Comparison of ENCODE assay signal across 11 mouse cellular contexts in genomic region chr19:58186558-58186957, GRCm38 (mm10).
DNase-seq lines count a peak whose midpoint lies in the region.
"Had no signal": no experiment of that assay in that cellular context is flagged by ENCODE, and none has a peak within 500 bp of the region (broad histone marks: within the 10 kb centered on the region; RNA-seq: fewer than 3 reads in every experiment).

No protein-coding gene starts in this region.

- no peaks in the 10 kb centered on the region for H3K27me3 ChIP-seq in limb, embryonic 10.5 days (ENCODE audit: low read depth, poor library complexity, severe bottlenecking)
- H3K27me3 ChIP-seq: liver, embryonic 13.5 days had no signal

- H3K9me3 ChIP-seq in limb, embryonic 10.5 days (replicated peaks), result no peaks in the 10 kb centered on the region
- H3K9me3 ChIP-seq: liver, embryonic 13.5 days had no signal

- DNase-seq in heart, adult 18-20 months, result peak; percentile 17 to 18
- DNase-seq in heart, postnatal 25 days (ENCODE audit: low spot score), result no peak
- peak; percentile 30 to 53 for DNase-seq in layer of hippocampus, postnatal 10 days (ENCODE audit: low spot score in 2 of 2)
- DNase-seq in layer of hippocampus, adult 18-20 months (ENCODE audit: low spot score in 2 of 2), result no peak
- peak; percentile 12 to 25 for DNase-seq in cerebellum, postnatal 36 days
- DNase-seq in limb, embryonic 10.5 days (ENCODE audit: low spot score), result no peak
- DNase-seq in ovary, postnatal 10 days (ENCODE audit: low spot score), result no peak
- no peak for DNase-seq in lung, postnatal 25 days (ENCODE audit: low spot score)
- DNase-seq: gastrocnemius, postnatal 36 days; liver, embryonic 13.5 days had no signal

- H3K4me1 ChIP-seq in limb, embryonic 10.5 days, result peaks cover 21% of the 10 kb centered on the region
- H3K4me1 ChIP-seq: liver, embryonic 13.5 days had no signal

- H3K36me3 ChIP-seq in limb, embryonic 10.5 days, result no peaks in the 10 kb centered on the region
- H3K36me3 ChIP-seq: liver, embryonic 13.5 days had no signal

- WGBS in limb, embryonic 10.5 days, result 64% methylated on average over 4 of the region's 4 CpGs

- H3K27ac ChIP-seq in limb, embryonic 10.5 days, result peak overlapping the region; percentile 33; the same call in 1 of the 2 replicates
- H3K27ac ChIP-seq: liver, embryonic 13.5 days; macrophage had no signal

- H3K4me3 ChIP-seq in limb, embryonic 10.5 days, result no peak overlapping the region
- H3K4me3 ChIP-seq: liver, embryonic 13.5 days had no signal

- intact Hi-C loops in heart, postnatal 25 days (cut with DNase I), result no loop called here

Comparison
In these comparisons a context has a peak if more than half of its experiments do, and no peak if none do; other contexts are left out.
1. DNase-seq: peak in heart, adult 18-20 months (2 of 2), layer of hippocampus, postnatal 10 days (2 of 2) and cerebellum, postnatal 36 days (2 of 2); none in heart, postnatal 25 days (single experiment), layer of hippocampus, adult 18-20 months (0 of 2), limb, embryonic 10.5 days (single experiment), ovary, postnatal 10 days (single experiment) and lung, postnatal 25 days (single experiment).